Mouse (Mus musculus): ENCODE results near the gene Plg. TPM values are rescaled to one million over a fixed set of nuclear protein-coding genes. Genes with fewer than 3 reads are reported as not detected.

Plg gene
- polyA plus RNA-seq, 2 experiments = 0.20 TPM; not detected in 1

GRCm38 (mm10) chr17:12372021-12372420 lies 6.4 kb upstream of the Plg start:
- ATAC-seq (ENCODE audit: low FRiP score, low read depth) (no peak), DNase-seq (ENCODE audit: low spot score) (peak; percentile 54)
- no peaks in the 10 kb centered on the region for H3K36me3 ChIP-seq (ENCODE audit: control insufficient read depth, insufficient read depth, low read length)
- WGBS = 30% methylated on average over 4 of the region's 4 CpGs
- no peak for TF ChIP-seq POLR2A (IDR thresholded peaks at IDR 0.05; ENCODE audit: borderline replicate concordance, extremely low read depth, insufficient read depth, insufficient read length)
- H3K9ac ChIP-seq (ENCODE audit: low read depth, low read length, severe bottlenecking) = no peak overlapping the region
- no peaks in the 10 kb centered on the region for H3K9me3 ChIP-seq (ENCODE audit: control insufficient read depth, low read length)
- H3K27ac ChIP-seq (replicated peaks; ENCODE audit: low read depth, low read length) = no peak overlapping the region
- no peaks in the 10 kb centered on the region for H3K27me3 ChIP-seq (ENCODE audit: control insufficient read depth, insufficient read depth, low read length)
- H3K4me3 ChIP-seq (replicated peaks; ENCODE audit: low read length) = no peak overlapping the region
- 0 out of 2 replicates have a peak, but pooled peaks cover 2% of the 10 kb centered on the region for H3K4me1 ChIP-seq (ENCODE audit: control insufficient read depth, insufficient read depth, low read length)
- H3K4me2 ChIP-seq (replicated peaks; ENCODE audit: low read depth, low read length, severe bottlenecking) = no peak overlapping the region

DNA sequence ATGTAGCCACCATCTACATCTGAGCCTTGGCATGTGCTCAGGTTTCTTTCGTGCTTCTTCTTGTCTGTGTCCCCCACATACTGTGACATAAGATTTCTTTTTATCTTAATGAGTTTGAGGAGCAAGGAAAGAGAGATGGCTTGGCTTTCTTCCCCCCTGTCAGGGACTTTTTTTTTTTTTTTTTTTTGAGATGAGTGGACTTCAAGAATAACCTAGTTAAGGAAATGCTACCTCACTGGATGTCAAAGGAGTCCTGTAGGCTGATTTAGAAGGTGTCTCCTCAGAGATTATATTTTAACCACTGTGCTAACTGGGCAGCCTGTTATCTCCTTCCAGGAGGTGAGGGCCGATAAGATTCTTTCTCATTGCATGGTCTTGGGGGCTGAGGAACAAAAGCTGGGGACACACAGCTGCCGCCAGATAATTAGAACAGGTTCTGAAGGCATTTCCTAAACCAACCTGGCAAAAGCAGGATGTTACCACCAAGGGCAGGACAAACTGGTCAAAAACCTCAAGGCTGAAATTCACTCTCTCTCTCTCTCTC lies 4.7 kb upstream of the Plg start:
- Histone ChIP-seq H3K9ac (ENCODE audit: low read depth, low read length, severe bottlenecking) (no peak overlapping the region), H3K27me3 (ENCODE audit: control insufficient read depth, insufficient read depth, low read length) (no peaks in the 10 kb centered on the region), H3K36me3 (ENCODE audit: control insufficient read depth, insufficient read depth, low read length) (no peaks in the 10 kb centered on the region), H3K4me3 (replicated peaks; ENCODE audit: low read length) (no peak overlapping the region), H3K4me2 (replicated peaks; ENCODE audit: low read depth, low read length, severe bottlenecking) (no peak overlapping the region), H3K9me3 (ENCODE audit: control insufficient read depth, low read length) (no peaks in the 10 kb centered on the region), H3K4me1 (ENCODE audit: control insufficient read depth, insufficient read depth, low read length) (0 out of 2 replicates have a peak, but pooled peaks cover 2% of the 10 kb centered on the region), H3K27ac (replicated peaks; ENCODE audit: low read depth, low read length) (no peak overlapping the region)
- 91% methylated on average over 3 of the region's 3 CpGs for WGBS
- DNase-seq (ENCODE audit: low spot score) (no peak), ATAC-seq (ENCODE audit: low FRiP score, low read depth) (no peak)
- TF ChIP-seq POLR2A (IDR thresholded peaks at IDR 0.05; ENCODE audit: borderline replicate concordance, extremely low read depth, insufficient read depth, insufficient read length) = no peak

- H3K36me3 ChIP-seq (ENCODE audit: control insufficient read depth, insufficient read depth, low read length) = no peaks in the 10 kb centered on the region
- TF ChIP-seq POLR2A (IDR thresholded peaks at IDR 0.05; ENCODE audit: borderline replicate concordance, extremely low read depth, insufficient read depth, insufficient read length) = no peak
- no peak overlapping the region for H3K4me3 ChIP-seq (replicated peaks; ENCODE audit: low read length)
- no peak for ATAC-seq (ENCODE audit: low FRiP score, low read depth)
- 84% methylated on average over 4 of the region's 4 CpGs for WGBS
- no peaks in the 10 kb centered on the region for H3K9me3 ChIP-seq (ENCODE audit: control insufficient read depth, low read length)
- H3K4me1 ChIP-seq (ENCODE audit: control insufficient read depth, insufficient read depth, low read length) = no peaks in the 10 kb centered on the region
- H3K9ac ChIP-seq (ENCODE audit: low read depth, low read length, severe bottlenecking) = no peak overlapping the region
- H3K4me2 ChIP-seq (replicated peaks; ENCODE audit: low read depth, low read length, severe bottlenecking) = no peak overlapping the region
- DNase-seq (ENCODE audit: low spot score) = no peak
- no peaks in the 10 kb centered on the region for H3K27me3 ChIP-seq (ENCODE audit: control insufficient read depth, insufficient read depth, low read length)
- no peak overlapping the region for H3K27ac ChIP-seq (replicated peaks; ENCODE audit: low read depth, low read length)
These were observed 1.9 kb downstream of the Plg start for GRCm38 (mm10) chr17:12380287-12380686.

DNA sequence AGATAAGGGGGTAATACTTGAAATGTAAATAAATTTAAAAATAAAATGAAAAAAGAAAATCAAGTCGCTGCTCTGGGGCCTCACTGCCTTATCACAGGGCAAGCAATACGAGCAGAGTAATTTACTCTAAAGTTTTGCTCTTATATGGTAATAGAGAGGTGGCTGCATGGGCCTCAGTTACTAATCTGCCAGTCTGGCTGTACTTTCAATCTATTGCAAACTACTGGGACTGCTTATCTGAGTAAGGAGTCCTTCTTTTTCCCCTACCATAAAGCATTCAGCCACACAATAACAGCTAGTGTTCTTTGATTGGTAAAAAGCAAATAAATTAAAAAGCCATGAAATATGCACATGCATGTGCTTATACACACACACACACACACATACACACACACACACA lies 3.2 kb downstream of the Plg start:
- Histone ChIP-seq H3K9ac (ENCODE audit: low read depth, low read length, severe bottlenecking) (no peak overlapping the region), H3K27ac (replicated peaks; ENCODE audit: low read depth, low read length) (no peak overlapping the region), H3K4me1 (ENCODE audit: control insufficient read depth, insufficient read depth, low read length) (no peaks in the 10 kb centered on the region), H3K4me2 (replicated peaks; ENCODE audit: low read depth, low read length, severe bottlenecking) (no peak overlapping the region), H3K27me3 (ENCODE audit: control insufficient read depth, insufficient read depth, low read length) (no peaks in the 10 kb centered on the region), H3K36me3 (ENCODE audit: control insufficient read depth, insufficient read depth, low read length) (no peaks in the 10 kb centered on the region), H3K9me3 (ENCODE audit: control insufficient read depth, low read length) (no peaks in the 10 kb centered on the region), H3K4me3 (replicated peaks; ENCODE audit: low read length) (no peak overlapping the region)
- DNase-seq (ENCODE audit: low spot score) (no peak), ATAC-seq (ENCODE audit: low FRiP score, low read depth) (no peak)
- WGBS = 87% methylated on average over 2 of the region's 2 CpGs
- TF ChIP-seq POLR2A (IDR thresholded peaks at IDR 0.05; ENCODE audit: borderline replicate concordance, extremely low read depth, insufficient read depth, insufficient read length) = no peak

GRCm38 (mm10) chr17:12382531-12382930 lies 4.1 kb downstream of the Plg start:
- Histone ChIP-seq H3K4me3 (replicated peaks; ENCODE audit: low read length) (no peak overlapping the region), H3K4me1 (ENCODE audit: control insufficient read depth, insufficient read depth, low read length) (no peaks in the 10 kb centered on the region), H3K9ac (ENCODE audit: low read depth, low read length, severe bottlenecking) (no peak overlapping the region), H3K27me3 (ENCODE audit: control insufficient read depth, insufficient read depth, low read length) (no peaks in the 10 kb centered on the region), H3K36me3 (ENCODE audit: control insufficient read depth, insufficient read depth, low read length) (no peaks in the 10 kb centered on the region), H3K4me2 (replicated peaks; ENCODE audit: low read depth, low read length, severe bottlenecking) (no peak overlapping the region), H3K9me3 (ENCODE audit: control insufficient read depth, low read length) (no peaks in the 10 kb centered on the region), H3K27ac (replicated peaks; ENCODE audit: low read depth, low read length) (no peak overlapping the region)
- ATAC-seq (ENCODE audit: low FRiP score, low read depth) (no peak), DNase-seq (ENCODE audit: low spot score) (no peak)
- TF ChIP-seq POLR2A (IDR thresholded peaks at IDR 0.05; ENCODE audit: borderline replicate concordance, extremely low read depth, insufficient read depth, insufficient read length) = no peak
- 59% methylated on average over 2 of the region's 2 CpGs for WGBS

All from limb, embryonic 14.5 days (tissue).